Mouse (Mus musculus): ENCODE results near the gene ccdc198.

The ccdc198 gene

GRCm38 (mm10) chr14:49197031-49197527 is 48.2 kb downstream of the ccdc198 start:
- in situ Hi-C loops (cut with MboI, MseI), result no loop called here

- in situ Hi-C loops (cut with MboI, MseI), result loop anchor here (5.0 kb wide), 1 partner anchor 46 kb away; no protein-coding TSS in a partner anchor
Measured at GRCm38 (mm10) chr14:49186270-49186669, 59.0 kb downstream of the ccdc198 start.

GRCm38 (mm10) chr14:49179736-49180135 is 65.5 kb downstream of the ccdc198 start:
- in situ Hi-C loops (cut with MboI, MseI), result loop anchor here (10.0 kb wide), 1 partner anchor 115 kb away; the partner anchor contains the start of genes Ap5m1 and Exoc5

- in situ Hi-C loops (cut with MboI, MseI), result loop anchor here (10.0 kb wide), 1 partner anchor 109 kb away; the partner anchor contains the start of genes Ap5m1 and Exoc5
Measured at GRCm38 (mm10) chr14:49173290-49174135, 71.8 kb downstream of the ccdc198 start.

GRCm38 (mm10) chr14:49172582-49172988 is 72.7 kb downstream of the ccdc198 start:
- in situ Hi-C loops (cut with MboI, MseI), result loop anchor here (10.0 kb wide), 1 partner anchor 108 kb away; the partner anchor contains the start of genes Ap5m1 and Exoc5

GRCm38 (mm10) chr14:49171867-49172581 is 73.2 kb downstream of the ccdc198 start, which contains the start of gene Naa30:
Naa30 (plus strand) TSS chr14:49172226.
- in situ Hi-C loops (cut with MboI, MseI), result loop anchor here (10.0 kb wide), 1 partner anchor 107 kb away; the partner anchor contains the start of genes Ap5m1 and Exoc5

GRCm38 (mm10) chr14:49171286-49171685 is 74.0 kb downstream of the ccdc198 start:
- in situ Hi-C loops (cut with MboI, MseI), result loop anchor here (10.0 kb wide), 1 partner anchor 106 kb away; the partner anchor contains the start of genes Ap5m1 and Exoc5
